Mouse (Mus musculus) limb, embryonic 11.5 days (tissue): Measurements from ENCODE around the gene Gpha2. TPM values are rescaled to one million over a fixed set of nuclear protein-coding genes. Genes with fewer than 3 reads are reported as not detected.
A peak's percentile ranks its signal among the peaks of the same experiment; 100 is the strongest.

Source experiments
- microRNA counts: library from miRNA; unstranded; fragments of <30 nt; microRNA quantifications from one replicate; lab custom pipeline; 2016
- microRNA-seq: library from miRNA; unstranded; fragments of <30 nt; microRNA quantifications from one replicate; pipeline ENCODE4, GENCODE M21; 2016
- polyA plus RNA-seq: library from polyadenylated mRNA; unstranded; fragments of >200 nt; fragmentation: Nextera tagmentation; extraction: Ambion mirVana; gene quantifications from 2 replicates; pipeline ENCODE4 v1.2.1, GENCODE M21; 2014

The Gpha2 gene
- polyA plus RNA-seq, 1 experiment from 2014 or later, result 2.0 TPM

MicroRNAs within 50 kb of the gene (microRNA counts, 519-probe panel; counts per million panel counts)
- 2,534 counts per million, percentile 23 among the panel's probes with 10 or more counts for microRNA mmu-miR-192 (lab: Ali Mortazavi, UCI)

Small RNAs within 50 kb of the gene (microRNA-seq; reads per million reads assigned to microRNA genes)
- 70.8 reads per million, percentile 44 among the genes with 10 or more reads in this experiment for gene Mir192
- 68.7 reads per million, percentile 43 among the genes with 10 or more reads in this experiment for gene Mir194-2

Other genes with a start within 250 kb of the Gpha2 start
- not detected in 2 replicates for gene Slc22a20, start 240.2 kb upstream of the Gpha2 start, polyA plus RNA-seq
- 3.6 and 4.5 TPM in 2 replicates for gene Capn1, start 210.5 kb upstream of the Gpha2 start, polyA plus RNA-seq
- 30.3 and 32.2 TPM in 2 replicates for gene Syvn1, start 179.8 kb upstream of the Gpha2 start, polyA plus RNA-seq
- gene Mrpl49, start 168.6 kb upstream of the Gpha2 start, polyA plus RNA-seq, result 95.3 and 98.6 TPM in 2 replicates
- 894 and 914 TPM in 2 replicates for gene Fau, start 168.5 kb upstream of the Gpha2 start, polyA plus RNA-seq
- 37.8 and 40.3 TPM in 2 replicates for gene Znhit2, start 165.2 kb upstream of the Gpha2 start, polyA plus RNA-seq
- gene Tm7sf2, start 158.0 kb upstream of the Gpha2 start, polyA plus RNA-seq, result 21.6 and 25.2 TPM in 2 replicates
- 50.7 and 52.1 TPM in 2 replicates for gene Vps51, start 149.1 kb upstream of the Gpha2 start, polyA plus RNA-seq
- not detected in 2 replicates for gene Tmem262, start 146.3 kb upstream of the Gpha2 start, polyA plus RNA-seq
- gene Gm28374, start 144.1 kb upstream of the Gpha2 start, polyA plus RNA-seq, result 2.1 and 2.9 TPM in 2 replicates
- 73.5 and 82.1 TPM in 2 replicates for gene Zfpl1, start 141.4 kb upstream of the Gpha2 start, polyA plus RNA-seq
- 60.5 and 63.8 TPM in 2 replicates for gene Cdca5, start 141.4 kb upstream of the Gpha2 start, polyA plus RNA-seq
- 0.70 TPM in 1 of 2 replicates, not detected in the other for gene AC131692.1, start 132.0 kb upstream of the Gpha2 start, polyA plus RNA-seq
- gene Naaladl1, start 120.6 kb upstream of the Gpha2 start, polyA plus RNA-seq, result 0.47 and 0.87 TPM in 2 replicates
- gene Sac3d1, start 107.7 kb upstream of the Gpha2 start, polyA plus RNA-seq, result 65.4 and 65.8 TPM in 2 replicates
- 27.1 and 27.7 TPM in 2 replicates for gene Snx15, start 98.1 kb upstream of the Gpha2 start, polyA plus RNA-seq
- not detected in 2 replicates for gene Batf2, start 85.4 kb upstream of the Gpha2 start, polyA plus RNA-seq
- gene Arl2, start 84.8 kb upstream of the Gpha2 start, polyA plus RNA-seq, result 66.8 and 68.0 TPM in 2 replicates
- gene Majin, start 42.0 kb upstream of the Gpha2 start, polyA plus RNA-seq, result not detected in 2 replicates
- gene Ppp2r5b, start 9.5 kb downstream of the Gpha2 start, polyA plus RNA-seq, result 18.6 and 19.2 TPM in 2 replicates
- gene Atg2a, start 15.3 kb downstream of the Gpha2 start, polyA plus RNA-seq, result 8.9 and 10.5 TPM in 2 replicates
- 56.1 and 59.3 TPM in 2 replicates for gene Ehd1, start 50.3 kb downstream of the Gpha2 start, polyA plus RNA-seq
- gene Cdc42bpg, start 80.1 kb downstream of the Gpha2 start, polyA plus RNA-seq, result 0.54 and 0.69 TPM in 2 replicates
- 65.3 and 66.7 TPM in 2 replicates for gene Men1, start 108.6 kb downstream of the Gpha2 start, polyA plus RNA-seq
- 6.8 and 7.3 TPM in 2 replicates for gene Map4k2, start 114.8 kb downstream of the Gpha2 start, polyA plus RNA-seq
- gene Sf1, start 137.3 kb downstream of the Gpha2 start, polyA plus RNA-seq, result 209 and 228 TPM in 2 replicates
- 1.8 and 2.0 TPM in 2 replicates for gene Pygm, start 158.0 kb downstream of the Gpha2 start, polyA plus RNA-seq
- gene Rasgrp2, start 173.0 kb downstream of the Gpha2 start, polyA plus RNA-seq, result 12.8 and 15.0 TPM in 2 replicates
- gene Nrxn2, start 192.4 kb downstream of the Gpha2 start, polyA plus RNA-seq, result 0.48 and 1.1 TPM in 2 replicates